Mouse (Mus musculus) midbrain, embryonic 14.5 days (tissue): ENCODE data around the gene Gm9044. TPM values are rescaled to one million over a fixed set of nuclear protein-coding genes. Genes with fewer than 3 reads are reported as not detected.
A peak's percentile ranks its signal among the peaks of the same experiment; 100 is the strongest.
"Not testable (repeated sequence)": the region's sequence is repeated elsewhere in the genome, so short reads cannot be mapped to it uniquely, and the experiment has no call there.

ENCODE experiments used
- ATAC-seq: fragments of 200-750 bp; cut with Nextera tagmentation; 2 replicates; pipeline ENCODE4 v1.8.0; 2017; ENCODE audit warnings: moderate number of reproducible peaks, moderate library complexity; ENCODE audit not compliant: low FRiP score, low TSS enrichment
- DNase-seq: peaks from one replicate; pipeline ENCODE4 v3.0.0-alpha.2; 2015
- H3K27ac ChIP-seq: fragments of 300-500 bp; sonication (generic); replicated peaks from 2 replicates; pipeline ENCODE4 v1.5.1; 2014; ENCODE audit warnings: mild to moderate bottlenecking, low read depth, low read length, moderate library complexity
- H3K27me3 ChIP-seq: fragments of 300-500 bp; sonication (generic); 2 replicates; pipeline ENCODE4 v1.6.1; 2014; ENCODE audit warnings: low read length, control low read depth, mixed read lengths; ENCODE audit not compliant: control insufficient read depth, insufficient read depth
- H3K36me3 ChIP-seq: fragments of 300-500 bp; sonication (generic); 2 replicates; pipeline ENCODE4 v1.6.1; 2014; ENCODE audit warnings: low read length, control low read depth; ENCODE audit not compliant: control insufficient read depth, insufficient read depth
- H3K4me1 ChIP-seq: fragments of 300-500 bp; sonication (generic); 2 replicates; pipeline ENCODE4 v1.6.1; 2014; ENCODE audit warnings: mild to moderate bottlenecking, antibody characterized with exemption, low read length, control low read depth; ENCODE audit not compliant: control insufficient read depth, insufficient read depth
- H3K4me2 ChIP-seq: fragments of 300-500 bp; sonication (generic); 2 replicates; pipeline ENCODE4 v1.6.1; 2014; ENCODE audit warnings: mild to moderate bottlenecking, low read length, moderate library complexity
- H3K4me3 ChIP-seq: fragments of 300-500 bp; sonication (generic); replicated peaks from 2 replicates; pipeline ENCODE4 v1.5.1; 2014; ENCODE audit warnings: low read depth, low read length
- H3K9ac ChIP-seq: fragments of 300-500 bp; sonication (generic); replicated peaks from 2 replicates; pipeline ENCODE4 v1.6.1; 2014; ENCODE audit warnings: mild to moderate bottlenecking, low read length, moderate library complexity
- H3K9me3 ChIP-seq: fragments of 300-500 bp; sonication (generic); 2 replicates; pipeline ENCODE4 v1.6.1; 2016; ENCODE audit warnings: low read length, control low read depth, mixed read lengths; ENCODE audit not compliant: control insufficient read depth
- WGBS: fragments of 180-500 bp; shearing (Covaris S2); extraction: QIAGEN DNeasy Blood & Tissue Kit; methylation state at CpG from one replicate; pipeline ENCODE4 v1.1.7; 2014; 5-methylcytosine and 5-hydroxymethylcytosine counted together
- polyA plus RNA-seq: library from polyadenylated mRNA; unstranded; fragments of >200 nt; fragmentation: Nextera tagmentation; extraction: Ambion mirVana; gene quantifications from 2 replicates; pipeline ENCODE4 v1.2.1, GENCODE M21; 2014

Gene Gm9044
- not detected in 2 replicates for polyA plus RNA-seq

GRCm38 (mm10) chr10:118332308-118332707, at the start of gene Gm9044:
Gene Gm9044 (minus strand): TSS chr10:118332408.
- H3K4me1 ChIP-seq, H3K36me3 ChIP-seq, H3K27me3 ChIP-seq, DNase-seq, H3K4me3 ChIP-seq, H3K27ac ChIP-seq, H3K9me3 ChIP-seq, ATAC-seq, H3K4me2 ChIP-seq, H3K9ac ChIP-seq: not testable (repeated sequence)
- no CpG with 5 or more reads among the region's 14 CpGs for WGBS

- H3K36me3 ChIP-seq = no peaks in the 10 kb centered on the region
- H3K27me3 ChIP-seq = no peaks in the 10 kb centered on the region
- no peak overlapping the region for H3K4me3 ChIP-seq
- WGBS = 6% methylated on average over 10 of the region's 10 CpGs
- H3K9ac ChIP-seq = no peak overlapping the region; the same call in 1 of the 2 replicates
- H3K27ac ChIP-seq = no peak overlapping the region
- peak overlapping the region; percentile 45 for H3K4me2 ChIP-seq
- H3K4me1 ChIP-seq = no peaks in the 10 kb centered on the region
- no peaks in the 10 kb centered on the region for H3K9me3 ChIP-seq
- DNase-seq = peak; percentile 95
- ATAC-seq = peak; percentile 89
Observed at GRCm38 (mm10) chr10:118370443-118370842, 38.2 kb upstream of the Gm9044 start.

- H3K9ac ChIP-seq = no peak overlapping the region
Observed at GRCm38 (mm10) chr10:118369518-118369917, 37.3 kb upstream of the Gm9044 start.

GRCm38 (mm10) chr10:118354005-118354404, 21.8 kb upstream of the Gm9044 start, which contains the start of gene Gm9049:
Gene Gm9049 (minus strand): TSS chr10:118354105.
- not testable (repeated sequence) for H3K27me3 ChIP-seq, DNase-seq, H3K4me2 ChIP-seq, H3K9me3 ChIP-seq, ATAC-seq, H3K27ac ChIP-seq, H3K9ac ChIP-seq, H3K4me1 ChIP-seq, H3K4me3 ChIP-seq, H3K36me3 ChIP-seq
- WGBS = 86% methylated on average over 1 of the region's 11 CpGs

More at GRCm38 (mm10) chr10:118369518-118369917, 37.3 kb upstream of the Gm9044 start:
- no peaks in the 10 kb centered on the region for H3K9me3 ChIP-seq
- DNase-seq (no peak), ATAC-seq (no peak)
- no peak overlapping the region for H3K27ac ChIP-seq
- H3K4me1 ChIP-seq = no peaks in the 10 kb centered on the region
- H3K4me3 ChIP-seq = no peak overlapping the region
- no peak overlapping the region for H3K4me2 ChIP-seq
- H3K36me3 ChIP-seq = no peaks in the 10 kb centered on the region
- WGBS = 75% methylated on average over 9 of the region's 9 CpGs
- no peaks in the 10 kb centered on the region for H3K27me3 ChIP-seq

GRCm38 (mm10) chr10:118348579-118348978, 16.4 kb upstream of the Gm9044 start, which contains the start of gene Gm9048:
Gene Gm9048 (minus strand): TSS chr10:118348679.
- WGBS = 78% methylated on average over 1 of the region's 14 CpGs
- H3K36me3 ChIP-seq = not testable (repeated sequence)

GRCm38 (mm10) chr10:118343155-118343554, 10.9 kb upstream of the Gm9044 start, which contains the start of gene Gm9046:
Gene Gm9046 (minus strand): TSS chr10:118343255.
- H3K36me3 ChIP-seq, ATAC-seq, H3K27me3 ChIP-seq, H3K4me2 ChIP-seq, DNase-seq, H3K4me3 ChIP-seq, H3K9ac ChIP-seq, H3K9me3 ChIP-seq, H3K27ac ChIP-seq, H3K4me1 ChIP-seq: not testable (repeated sequence)
- WGBS = no CpG with 5 or more reads among the region's 14 CpGs

More at GRCm38 (mm10) chr10:118348579-118348978, 16.4 kb upstream of the Gm9044 start, which contains the start of gene Gm9048:
- not testable (repeated sequence) for H3K9me3 ChIP-seq, H3K27me3 ChIP-seq, H3K27ac ChIP-seq, H3K4me2 ChIP-seq, H3K9ac ChIP-seq, ATAC-seq, H3K4me1 ChIP-seq, DNase-seq, H3K4me3 ChIP-seq

- not testable (repeated sequence) for H3K9me3 ChIP-seq, H3K4me3 ChIP-seq, H3K27ac ChIP-seq, H3K4me1 ChIP-seq, H3K36me3 ChIP-seq, H3K4me2 ChIP-seq, H3K9ac ChIP-seq, H3K27me3 ChIP-seq, ATAC-seq, DNase-seq
- WGBS = no CpG with 5 or more reads among the region's 14 CpGs
Observed at GRCm38 (mm10) chr10:118337731-118338130, 5.5 kb upstream of the Gm9044 start, which contains the start of gene Gm9045. Gene Gm9045 (minus strand): TSS chr10:118337831.

GRCm38 (mm10) chr10:118326869-118327268, 5.3 kb downstream of the Gm9044 start, which contains the start of gene Gm9040:
Gene Gm9040 (minus strand): TSS chr10:118326969.
- H3K36me3 ChIP-seq, DNase-seq, H3K4me2 ChIP-seq, H3K9me3 ChIP-seq, H3K4me1 ChIP-seq, H3K4me3 ChIP-seq, H3K27ac ChIP-seq, H3K9ac ChIP-seq, ATAC-seq, H3K27me3 ChIP-seq: not testable (repeated sequence)
- no CpG with 5 or more reads among the region's 11 CpGs for WGBS

- no peak for ATAC-seq
Observed at GRCm38 (mm10) chr10:118319024-118319423, 13.2 kb downstream of the Gm9044 start.

More at GRCm38 (mm10) chr10:118319024-118319423, 13.2 kb downstream of the Gm9044 start:
- no peaks in the 10 kb centered on the region for H3K4me1 ChIP-seq
- no peaks in the 10 kb centered on the region for H3K27me3 ChIP-seq
- WGBS = 89% methylated on average over 8 of the region's 8 CpGs
- no peak overlapping the region for H3K9ac ChIP-seq
- H3K9me3 ChIP-seq = no peaks in the 10 kb centered on the region
- H3K4me2 ChIP-seq = no peak overlapping the region
- H3K36me3 ChIP-seq = no peaks in the 10 kb centered on the region
- no peak overlapping the region for H3K27ac ChIP-seq
- no peak for DNase-seq
- no peak overlapping the region for H3K4me3 ChIP-seq
